Mouse (Mus musculus) stomach, embryonic 15.5 days (tissue): Measurements from ENCODE around the gene Rgs6. TPM values are rescaled to one million over a fixed set of nuclear protein-coding genes. Genes with fewer than 3 reads are reported as not detected.

Experiments used
- ATAC-seq: fragments of 200-750 bp; cut with Nextera tagmentation; 2 replicates; pipeline ENCODE4 v1.8.0; 2017; ENCODE audit warnings: low read depth, moderate number of reproducible peaks, moderate TSS enrichment; ENCODE audit not compliant: insufficient read depth, low FRiP score
- H3K27ac ChIP-seq: fragments of 300-500 bp; sonication (generic); 2 replicates; pipeline ENCODE4 v1.5.1; 2015; ENCODE audit warnings: mild to moderate bottlenecking, inconsistent platforms
- H3K27me3 ChIP-seq: fragments of 300-500 bp; sonication (generic); replicated peaks from 2 replicates; pipeline ENCODE4 v1.6.1; 2015; ENCODE audit warnings: inconsistent platforms
- H3K36me3 ChIP-seq: fragments of 300-500 bp; sonication (generic); 2 replicates; pipeline ENCODE4 v1.6.1; 2015; ENCODE audit warnings: inconsistent platforms
- H3K4me1 ChIP-seq: fragments of 300-500 bp; sonication (generic); 2 replicates; pipeline ENCODE4 v1.6.1; 2015; ENCODE audit warnings: inconsistent platforms
- H3K4me2 ChIP-seq: fragments of 300-500 bp; sonication (generic); 2 replicates; pipeline ENCODE4 v1.6.1; 2015; ENCODE audit warnings: mild to moderate bottlenecking, inconsistent platforms
- H3K4me3 ChIP-seq: fragments of 300-500 bp; sonication (generic); replicated peaks from 2 replicates; pipeline ENCODE4 v1.5.1; 2015; ENCODE audit warnings: inconsistent platforms
- H3K9ac ChIP-seq: fragments of 300-500 bp; sonication (generic); 2 replicates; pipeline ENCODE4 v1.6.1; 2015; ENCODE audit warnings: inconsistent platforms
- H3K9me3 ChIP-seq: fragments of 300-500 bp; sonication (generic); 2 replicates; pipeline ENCODE4 v1.6.1; 2016; ENCODE audit warnings: inconsistent platforms
- WGBS: fragments of 180-500 bp; shearing (Covaris S2); methylation state at CpG from one replicate; pipeline ENCODE4 v1.1.7; 2015; 5-methylcytosine and 5-hydroxymethylcytosine counted together
- polyA plus RNA-seq: library from polyadenylated mRNA; unstranded; fragments of >200 nt; fragmentation: Nextera tagmentation; extraction: Ambion mirVana; gene quantifications from 2 replicates; pipeline ENCODE4 v1.2.1, GENCODE M21; 2015

The Rgs6 gene
- polyA plus RNA-seq, 1 experiment from 2014 or later, result 2.0 TPM

DNA sequence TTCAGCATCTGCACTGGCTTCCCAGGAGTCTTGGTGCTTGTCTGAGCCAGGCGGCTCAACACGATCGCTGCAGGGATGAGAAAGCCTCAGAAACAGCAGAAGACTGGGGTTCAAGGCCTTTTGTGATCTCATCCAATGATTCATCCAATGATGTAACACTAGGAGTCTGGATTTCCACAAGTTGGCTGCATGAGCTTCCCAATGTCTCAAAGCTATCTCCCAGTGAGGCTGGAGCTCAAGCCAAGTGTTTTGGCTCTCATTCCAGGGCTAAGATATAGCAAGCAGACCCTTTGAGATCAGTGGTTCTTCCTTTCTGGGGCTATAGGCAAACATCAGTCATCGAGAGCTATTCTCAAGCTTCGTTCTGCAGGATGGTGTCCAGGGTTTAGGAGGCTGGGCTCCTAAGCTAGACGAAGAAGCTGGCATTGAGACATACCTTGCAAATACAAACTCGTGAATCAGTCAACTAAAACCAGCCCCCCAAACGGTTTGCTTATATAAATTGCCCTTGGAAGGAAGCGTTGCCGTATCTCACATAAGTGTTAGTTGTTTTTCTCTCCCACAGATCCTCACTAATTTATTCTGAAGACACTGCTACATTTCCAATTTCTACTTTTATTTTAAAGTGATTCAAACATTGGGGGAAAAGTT lies 410.7 kb downstream of the Rgs6 start:
- H3K9ac ChIP-seq, result no peak overlapping the region
- ATAC-seq, result no peak
- no peak overlapping the region for H3K4me3 ChIP-seq
- H3K27ac ChIP-seq, result no peak overlapping the region
- 79% methylated on average over 10 of the region's 10 CpGs for WGBS
- no peaks in the 10 kb centered on the region for H3K9me3 ChIP-seq
- no peak overlapping the region for H3K4me2 ChIP-seq
- H3K36me3 ChIP-seq, result no peaks in the 10 kb centered on the region
- no peaks in the 10 kb centered on the region for H3K27me3 ChIP-seq
- no peaks in the 10 kb centered on the region for H3K4me1 ChIP-seq

DNA sequence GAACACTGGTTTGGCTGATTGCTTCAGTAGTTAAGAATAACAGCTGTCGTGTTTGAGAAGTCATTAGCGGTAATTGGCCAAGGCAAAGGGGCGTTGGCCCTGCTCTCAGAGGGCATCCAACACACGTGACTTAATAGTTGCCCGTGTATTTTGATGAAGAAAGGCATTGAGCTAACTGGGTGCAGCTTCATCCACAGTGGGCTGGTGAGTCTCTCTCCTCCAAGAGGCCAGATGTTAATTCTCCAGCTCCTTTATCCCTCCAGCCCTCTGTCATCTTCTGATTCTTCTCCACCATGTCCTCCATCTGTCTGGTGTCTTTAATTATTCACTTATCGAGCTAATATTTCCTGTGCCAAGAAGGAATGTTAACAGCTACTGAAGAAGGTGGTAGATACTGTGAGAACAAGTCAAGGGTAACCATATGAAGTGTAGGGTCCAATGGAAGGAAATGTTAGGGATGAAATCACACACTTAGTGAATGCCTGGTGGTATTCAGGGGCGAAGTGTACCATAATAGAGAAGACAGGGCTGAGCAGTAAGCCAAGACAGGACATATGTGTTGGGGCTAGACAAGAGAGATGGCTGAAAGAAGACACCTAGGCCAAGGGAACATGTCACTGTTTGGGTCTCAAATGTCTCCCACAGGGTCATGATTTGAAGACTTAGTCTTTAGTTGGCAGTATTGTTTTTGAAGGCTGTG lies 411.4 kb downstream of the Rgs6 start:
- H3K27me3 ChIP-seq, result no peaks in the 10 kb centered on the region
- H3K36me3 ChIP-seq, result no peaks in the 10 kb centered on the region
- H3K4me1 ChIP-seq, result no peaks in the 10 kb centered on the region
- H3K9me3 ChIP-seq, result no peaks in the 10 kb centered on the region
- H3K4me3 ChIP-seq, result no peak overlapping the region
- no peak overlapping the region for H3K9ac ChIP-seq
- no peak overlapping the region for H3K4me2 ChIP-seq
- 70% methylated on average over 7 of the region's 7 CpGs for WGBS
- no peak for ATAC-seq
- H3K27ac ChIP-seq, result no peak overlapping the region

DNA sequence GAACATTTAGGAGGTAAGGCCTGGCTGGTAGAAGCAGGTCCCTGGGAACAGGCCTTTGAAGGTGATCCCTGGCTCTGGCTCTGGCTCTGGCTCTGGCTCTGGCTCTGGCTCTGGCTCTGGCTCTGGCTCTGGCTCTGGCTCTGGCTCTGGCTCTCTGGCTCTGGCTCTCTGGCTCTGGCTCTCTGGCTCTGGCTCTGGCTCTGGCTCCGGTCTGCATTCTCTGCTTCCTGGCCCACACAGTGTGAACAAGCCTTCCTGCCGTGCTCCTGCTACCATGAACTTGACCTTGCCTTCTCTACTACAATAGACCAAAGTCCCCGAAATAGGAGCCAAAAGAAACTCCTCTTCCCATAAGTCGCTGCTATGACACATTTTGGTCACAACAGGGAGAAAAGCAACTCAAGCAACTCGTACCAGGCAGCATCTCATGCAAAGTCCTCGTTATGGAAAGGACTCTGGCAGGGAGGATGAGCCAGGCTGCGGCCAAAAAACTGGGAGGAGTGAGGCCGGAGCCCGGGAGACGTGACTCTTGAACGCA lies 412.0 kb downstream of the Rgs6 start:
- Histone ChIP-seq H3K4me1 (no peaks in the 10 kb centered on the region), H3K4me2 (no peak overlapping the region), H3K27me3 (no peaks in the 10 kb centered on the region), H3K9me3 (no peaks in the 10 kb centered on the region), H3K9ac (no peak overlapping the region), H3K36me3 (no peaks in the 10 kb centered on the region), H3K27ac (no peak overlapping the region), H3K4me3 (no peak overlapping the region)
- ATAC-seq, result no peak
- WGBS, result 83% methylated on average over 11 of the region's 11 CpGs

DNA sequence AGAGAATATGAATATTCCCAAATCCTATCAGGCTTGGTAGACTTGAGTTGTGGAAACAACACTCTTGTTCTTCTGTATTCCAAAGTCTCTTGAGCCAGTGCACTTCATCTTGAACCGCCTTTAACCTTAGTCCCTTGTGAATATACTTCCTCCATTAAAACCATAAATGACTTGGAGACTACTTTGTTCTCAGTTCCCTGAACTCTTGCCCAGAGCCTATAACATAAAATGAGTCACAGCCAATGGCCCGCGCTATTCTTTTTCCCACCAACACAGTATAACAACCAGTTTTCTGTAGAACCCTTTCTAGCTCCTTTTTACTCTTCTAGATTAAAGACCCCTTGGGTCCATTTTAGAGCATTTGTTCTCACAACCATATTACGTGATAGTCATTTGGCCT lies 412.9 kb downstream of the Rgs6 start:
- WGBS, result 86% methylated on average over 4 of the region's 4 CpGs
- H3K36me3 ChIP-seq, result no peaks in the 10 kb centered on the region
- H3K9me3 ChIP-seq, result no peaks in the 10 kb centered on the region
- H3K9ac ChIP-seq, result no peak overlapping the region
- no peak overlapping the region for H3K4me3 ChIP-seq
- ATAC-seq, result no peak
- no peak overlapping the region for H3K4me2 ChIP-seq
- no peak overlapping the region for H3K27ac ChIP-seq
- no peaks in the 10 kb centered on the region for H3K4me1 ChIP-seq
- no peaks in the 10 kb centered on the region for H3K27me3 ChIP-seq

DNA sequence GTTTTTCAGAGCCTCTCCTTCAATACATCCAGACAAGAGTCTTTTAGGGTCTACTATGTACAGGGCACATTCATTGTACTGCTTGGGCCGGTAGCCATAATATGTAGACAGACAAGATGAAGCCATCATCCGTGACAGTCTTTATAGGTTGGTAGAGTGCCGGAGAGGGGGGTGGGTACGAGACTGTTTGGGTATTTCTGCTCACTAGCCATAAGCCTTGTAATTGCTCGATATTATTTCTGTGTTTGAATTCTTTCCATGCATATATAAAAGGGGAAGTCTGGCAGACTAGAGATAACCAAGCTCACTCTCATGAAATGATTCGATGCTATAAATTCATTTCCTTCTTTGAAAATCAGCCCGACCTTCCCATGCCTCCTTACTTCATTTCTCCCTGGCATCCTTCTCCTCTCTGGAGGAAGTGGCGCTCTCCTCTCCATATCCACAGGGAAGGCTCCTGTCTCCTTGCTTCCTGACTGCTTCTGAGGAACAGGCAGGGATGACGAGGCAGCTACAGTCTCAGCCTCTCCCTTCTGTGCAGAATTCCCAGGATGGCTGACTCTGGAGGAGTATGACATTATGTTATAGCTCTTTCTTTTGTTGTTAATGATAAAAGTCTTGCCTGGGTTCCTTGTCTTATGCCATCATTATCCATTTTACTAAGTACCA lies 416.1 kb downstream of the Rgs6 start:
- ATAC-seq, result no peak
- Histone ChIP-seq H3K4me1 (no peaks in the 10 kb centered on the region), H3K4me2 (no peak overlapping the region), H3K9me3 (no peaks in the 10 kb centered on the region), H3K27me3 (no peaks in the 10 kb centered on the region), H3K36me3 (no peaks in the 10 kb centered on the region), H3K27ac (no peak overlapping the region), H3K4me3 (no peak overlapping the region), H3K9ac (no peak overlapping the region)
- 69% methylated on average over 9 of the region's 9 CpGs for WGBS

DNA sequence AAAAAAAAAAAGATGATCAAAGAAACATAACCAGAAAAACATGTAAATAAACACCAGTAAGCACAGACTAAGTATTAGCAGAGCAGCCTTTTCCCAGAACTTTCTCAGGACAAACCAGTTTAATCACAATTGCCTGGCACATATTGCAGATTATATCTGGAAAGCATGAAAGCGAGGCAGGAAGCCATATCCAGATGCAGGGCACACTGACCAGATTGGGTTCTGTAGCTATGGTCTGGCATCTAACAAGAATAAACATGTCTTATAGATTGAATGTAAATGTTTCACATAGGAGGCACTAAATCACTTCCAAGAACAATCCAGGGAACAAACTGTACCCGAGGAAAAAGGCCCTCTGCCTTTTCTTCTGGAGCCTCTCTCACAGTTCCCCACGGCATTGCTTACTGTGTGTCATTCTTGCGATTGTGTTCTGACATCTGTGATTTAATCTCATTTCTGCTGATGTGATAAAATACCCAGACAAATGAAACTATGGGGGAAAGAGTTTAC lies 423.0 kb downstream of the Rgs6 start:
- Histone ChIP-seq H3K36me3 (no peaks in the 10 kb centered on the region), H3K4me2 (no peak overlapping the region), H3K4me3 (no peak overlapping the region), H3K9me3 (no peaks in the 10 kb centered on the region), H3K9ac (no peak overlapping the region), H3K27me3 (no peaks in the 10 kb centered on the region), H3K27ac (no peak overlapping the region), H3K4me1 (no peaks in the 10 kb centered on the region)
- ATAC-seq, result no peak
- WGBS, result 69% methylated on average over 4 of the region's 4 CpGs

DNA sequence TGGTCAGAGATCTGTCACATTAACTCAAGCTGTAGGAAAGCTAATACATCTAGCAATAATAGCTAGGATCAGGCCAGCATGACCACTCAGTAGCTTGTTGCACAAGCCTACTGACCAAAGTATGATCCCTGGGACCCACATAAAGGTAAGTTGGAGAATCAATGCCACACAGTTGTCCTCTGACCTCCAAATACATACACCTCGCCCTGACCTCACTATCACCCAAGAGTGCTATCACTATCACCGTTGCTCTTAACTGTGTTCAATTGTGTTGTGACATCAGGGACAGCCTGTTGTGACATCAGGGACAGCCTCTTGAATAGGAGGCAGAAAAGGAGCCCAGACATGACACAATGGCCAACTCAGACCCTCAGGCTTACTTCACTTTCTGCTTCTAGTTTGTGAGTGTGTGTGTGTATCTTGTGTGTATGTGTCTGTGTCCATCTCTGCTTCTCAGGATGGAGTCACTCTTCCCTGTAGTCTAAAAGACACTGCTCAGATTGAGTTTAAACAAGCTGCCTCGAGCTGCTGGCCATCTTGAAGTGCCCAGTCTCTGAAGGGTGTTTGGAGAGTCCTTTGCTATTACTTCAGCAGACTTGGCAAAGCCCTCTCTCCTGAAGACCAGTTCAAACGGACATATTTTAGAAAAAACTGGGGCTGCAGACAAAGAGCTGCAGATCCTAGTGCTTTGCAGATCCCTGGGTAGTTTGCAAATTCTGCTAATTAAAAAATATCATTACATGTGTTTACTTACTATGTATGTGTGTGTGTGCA lies 426.0 kb downstream of the Rgs6 start:
- Histone ChIP-seq H3K4me2 (no peak overlapping the region), H3K27me3 (no peaks in the 10 kb centered on the region), H3K36me3 (no peaks in the 10 kb centered on the region), H3K9ac (no peak overlapping the region), H3K9me3 (no peaks in the 10 kb centered on the region), H3K27ac (no peak overlapping the region), H3K4me1 (no peaks in the 10 kb centered on the region), H3K4me3 (no peak overlapping the region)
- no peak for ATAC-seq
- 58% methylated on average over 4 of the region's 4 CpGs for WGBS

DNA sequence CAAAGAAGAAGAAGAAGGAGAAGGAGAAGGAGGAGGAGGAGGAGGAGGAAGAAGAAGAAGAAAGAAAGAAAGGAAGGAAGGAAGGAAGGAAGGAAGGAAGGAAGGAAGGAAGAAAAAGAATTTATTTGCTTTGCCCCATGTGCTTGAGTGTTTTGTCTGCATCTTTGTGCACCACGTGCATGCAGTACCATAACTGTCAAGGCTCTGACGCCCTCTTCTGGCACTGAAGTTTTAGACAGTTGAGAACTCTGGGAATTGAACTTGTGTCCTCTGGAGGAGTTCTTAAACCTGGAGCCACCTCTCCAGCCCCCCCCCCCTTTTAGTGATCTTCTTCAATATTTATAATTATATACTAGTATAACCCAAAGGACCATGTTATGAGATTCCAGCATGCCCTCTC lies 426.8 kb downstream of the Rgs6 start:
- Histone ChIP-seq H3K4me2 (no peak overlapping the region), H3K9me3 (no peaks in the 10 kb centered on the region), H3K36me3 (no peaks in the 10 kb centered on the region), H3K4me1 (no peaks in the 10 kb centered on the region), H3K27me3 (no peaks in the 10 kb centered on the region), H3K4me3 (no peak overlapping the region), H3K9ac (no peak overlapping the region), H3K27ac (no peak overlapping the region)
- no peak for ATAC-seq
- WGBS, result 38% methylated on average over 2 of the region's 2 CpGs

DNA sequence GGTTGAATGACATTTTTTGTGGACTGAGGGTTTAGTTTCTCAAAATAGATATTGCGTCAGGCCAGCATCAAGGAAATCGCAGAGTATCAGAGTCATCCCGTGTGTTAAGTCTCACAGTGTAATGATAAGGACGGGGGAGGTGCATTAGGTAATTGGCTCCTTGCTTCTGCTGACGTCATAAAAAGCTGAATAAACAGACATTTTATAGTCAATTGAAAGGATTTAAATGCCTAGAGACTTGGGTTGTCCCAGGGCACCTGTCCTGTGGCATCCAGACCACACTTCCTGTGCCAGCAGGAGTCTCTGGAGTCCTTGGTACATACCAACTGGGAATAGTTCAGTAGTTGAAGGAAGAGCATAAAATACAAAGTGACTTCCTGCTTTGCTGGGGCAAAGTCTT lies 427.3 kb downstream of the Rgs6 start:
- no peak overlapping the region for H3K4me2 ChIP-seq
- no peaks in the 10 kb centered on the region for H3K36me3 ChIP-seq
- no peak overlapping the region for H3K27ac ChIP-seq
- WGBS, result 63% methylated on average over 5 of the region's 5 CpGs
- H3K9me3 ChIP-seq, result no peaks in the 10 kb centered on the region
- H3K9ac ChIP-seq, result no peak overlapping the region
- no peaks in the 10 kb centered on the region for H3K27me3 ChIP-seq
- no peaks in the 10 kb centered on the region for H3K4me1 ChIP-seq
- no peak for ATAC-seq
- no peak overlapping the region for H3K4me3 ChIP-seq

DNA sequence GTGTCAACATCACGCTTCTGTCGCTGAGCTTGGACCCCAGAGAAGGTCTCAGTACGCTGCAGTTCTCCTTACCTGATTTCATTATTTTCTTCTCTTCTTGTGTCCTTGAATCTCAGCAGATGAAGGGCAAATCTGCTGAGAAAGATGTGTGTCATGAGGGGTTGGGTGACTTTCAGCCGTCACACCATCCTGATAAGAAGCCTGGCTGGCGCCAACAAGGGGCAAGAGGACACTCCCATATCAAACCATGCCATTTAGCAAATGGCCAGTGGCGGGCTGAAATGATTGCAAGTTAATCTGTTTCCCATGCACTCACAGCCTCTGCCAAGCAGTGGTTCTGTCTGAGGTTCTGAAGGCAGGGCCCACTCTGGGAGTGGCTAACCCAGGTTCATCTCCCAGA lies 428.4 kb downstream of the Rgs6 start:
- Histone ChIP-seq H3K4me3 (no peak overlapping the region), H3K4me1 (no peaks in the 10 kb centered on the region), H3K9ac (no peak overlapping the region), H3K9me3 (no peaks in the 10 kb centered on the region), H3K36me3 (no peaks in the 10 kb centered on the region), H3K27ac (no peak overlapping the region), H3K27me3 (no peaks in the 10 kb centered on the region), H3K4me2 (no peak overlapping the region)
- no peak for ATAC-seq
- WGBS, result 75% methylated on average over 6 of the region's 6 CpGs

DNA sequence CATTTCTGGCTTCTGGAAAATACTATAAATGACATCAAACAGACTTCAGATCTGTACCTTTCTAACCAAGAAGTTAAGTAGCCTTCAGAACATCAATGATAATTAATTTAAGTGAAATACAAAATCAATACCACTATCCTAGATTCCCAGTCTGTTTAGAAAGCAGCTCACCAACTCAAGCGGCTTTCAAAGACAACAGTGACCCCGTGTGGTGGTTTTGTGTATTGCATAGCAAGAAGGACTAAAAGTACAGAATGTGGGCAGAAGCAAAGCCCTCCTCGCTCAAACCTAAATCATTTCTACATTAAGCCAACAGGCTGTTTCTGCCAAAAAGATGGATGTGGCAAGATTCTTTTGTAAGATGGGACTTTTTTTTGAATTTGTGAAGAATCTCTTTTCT lies 429.9 kb downstream of the Rgs6 start:
- no peak for ATAC-seq
- no peak overlapping the region for H3K9ac ChIP-seq
- H3K9me3 ChIP-seq, result no peaks in the 10 kb centered on the region
- H3K27me3 ChIP-seq, result no peaks in the 10 kb centered on the region
- H3K4me2 ChIP-seq, result no peak overlapping the region
- no peak overlapping the region for H3K4me3 ChIP-seq
- H3K36me3 ChIP-seq, result no peaks in the 10 kb centered on the region
- 4% methylated on average over 3 of the region's 3 CpGs for WGBS
- no peaks in the 10 kb centered on the region for H3K4me1 ChIP-seq
- no peak overlapping the region for H3K27ac ChIP-seq
